Mouse (Mus musculus) frontal cortex, postnatal 25 days (tissue): ENCODE measurements at regions not wholly inside any gene's neighbourhood (a gene's known extent, or its start where the extent isn't known, plus 50 kb on each side); places are given as distances from the start of the nearest gene placed in this dataset.
"Not testable (repeated sequence)": the region's sequence is repeated elsewhere in the genome, so short reads cannot be mapped to it uniquely, and the experiment has no call there.

Source experiments
- DNase-seq, 2 experiments: peaks; one replicate each; pipeline ENCODE4 v3.0.0; 2022; ENCODE audit warnings: low spot score in 2 of 2

GRCm38 (mm10) chr2:3864872-3865271 is 152.6 kb upstream of the Frmd4a start:
- DNase-seq, result no peak

GRCm38 (mm10) chr2:3866736-3867135 is 150.8 kb upstream of the Frmd4a start:
- not testable (repeated sequence) for DNase-seq

DNA sequence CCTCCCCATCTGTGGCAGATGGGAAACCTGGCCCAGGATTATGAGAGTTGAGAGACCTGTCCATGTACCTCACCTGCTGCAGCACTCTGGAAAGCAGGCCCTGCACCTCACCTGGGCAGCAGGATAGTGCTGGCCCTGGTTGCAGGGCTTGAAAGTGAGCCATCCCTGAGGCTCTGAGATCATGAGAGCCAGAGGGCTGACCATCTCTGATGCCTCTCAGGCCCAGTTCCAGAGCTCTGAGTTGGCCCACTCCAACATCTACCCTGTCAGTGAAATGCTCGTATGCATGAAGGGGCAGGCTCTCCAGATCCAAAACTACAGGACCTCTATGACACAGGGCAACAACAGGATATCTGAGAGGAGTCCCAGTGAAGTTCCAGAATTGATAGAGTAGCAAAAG is 147.8 kb upstream of the Frmd4a start:
- DNase-seq, result no peak

GRCm38 (mm10) chr2:3871748-3872147 is 145.8 kb upstream of the Frmd4a start:
- DNase-seq, result no peak

GRCm38 (mm10) chr2:3887000-3887399 is 130.5 kb upstream of the Frmd4a start:
- DNase-seq, result no peak

- DNase-seq, result no peak
Measured at GRCm38 (mm10) chr2:3887845-3888433, 129.6 kb upstream of the Frmd4a start.

DNA sequence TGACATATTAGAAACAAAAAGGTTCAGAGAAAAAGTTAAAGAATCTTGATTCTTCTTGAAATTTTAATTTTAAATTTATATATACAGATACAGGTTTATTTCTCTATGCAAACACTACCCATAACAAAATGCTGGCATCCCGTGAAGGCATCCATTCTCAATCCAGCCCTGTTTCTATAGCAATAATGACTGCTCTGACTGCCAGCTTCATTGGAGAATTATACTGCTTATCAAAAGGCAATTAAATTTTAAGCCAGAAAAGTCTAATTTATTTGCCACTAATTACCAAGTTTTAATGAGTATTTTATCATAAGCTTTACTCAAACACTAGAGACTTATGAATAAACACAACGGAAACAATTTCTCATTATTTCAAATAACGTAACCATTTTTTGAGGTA is 128.1 kb upstream of the Frmd4a start:
- DNase-seq, result no peak

DNA sequence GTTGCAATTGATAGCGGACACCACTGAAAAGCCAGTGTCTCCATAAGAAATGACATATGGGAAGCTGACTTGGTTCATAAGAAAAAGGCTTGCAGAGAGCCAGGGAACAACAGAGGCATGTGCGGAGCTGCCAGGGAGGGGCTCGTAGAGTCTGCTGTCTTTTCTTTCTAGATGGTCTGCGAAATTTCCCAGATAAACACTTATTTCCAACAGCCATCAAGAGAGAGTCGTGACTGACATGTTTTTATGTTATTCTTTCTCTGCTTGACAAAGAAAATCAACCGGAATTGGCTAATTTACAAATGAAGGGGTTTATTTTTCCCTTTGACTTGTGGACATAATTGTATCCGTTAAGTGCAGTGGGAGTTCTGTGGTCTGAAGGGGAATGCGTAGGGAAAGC is 127.1 kb upstream of the Frmd4a start:
- DNase-seq, result no peak

- no peak for DNase-seq
Measured at GRCm38 (mm10) chr2:3907026-3907425, 110.5 kb upstream of the Frmd4a start.

DNA sequence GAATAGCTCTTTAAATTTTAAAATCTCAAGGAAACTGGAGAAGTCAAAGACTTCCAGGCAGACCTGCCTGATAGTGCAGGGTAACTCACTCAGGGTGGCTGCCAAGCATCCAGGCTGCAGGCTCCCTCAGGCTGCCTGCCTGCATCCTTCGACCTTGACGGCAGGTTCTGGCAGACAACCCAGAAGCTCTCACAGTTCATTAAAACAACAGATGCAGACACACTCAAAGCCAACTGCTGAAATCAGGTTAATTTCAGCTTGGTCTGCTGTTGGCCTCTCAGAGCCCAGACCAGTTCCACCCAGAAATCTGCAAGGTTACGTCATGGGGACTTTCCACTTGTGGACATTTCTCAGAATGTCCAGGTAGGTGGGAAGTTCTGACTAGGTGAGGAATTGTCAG is 109.3 kb upstream of the Frmd4a start:
- no peak for DNase-seq

GRCm38 (mm10) chr2:3910086-3910891 is 107.2 kb upstream of the Frmd4a start:
- DNase-seq, result no peak

DNA sequence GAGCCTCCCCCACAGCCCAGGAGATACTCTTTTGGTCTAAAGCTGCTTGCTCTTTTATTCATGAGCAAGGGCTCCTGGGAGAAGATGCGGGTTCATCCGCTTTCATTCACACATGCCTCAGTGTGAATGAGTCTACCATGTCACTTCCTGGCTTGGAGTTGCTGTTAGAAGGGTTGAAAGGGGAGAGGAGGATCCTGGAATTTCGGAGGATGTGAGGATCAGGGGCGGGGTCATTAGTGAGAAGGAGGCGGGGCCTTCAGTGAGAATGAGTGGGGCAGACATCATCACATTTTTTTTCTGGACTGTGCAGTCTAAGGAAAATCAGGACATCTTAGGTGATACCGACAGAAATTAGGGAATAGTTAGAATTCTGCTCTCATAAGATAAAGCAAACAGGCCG is 102.4 kb upstream of the Frmd4a start:
- no peak for DNase-seq

GRCm38 (mm10) chr2:3916365-3916764 is 101.2 kb upstream of the Frmd4a start:
- DNase-seq, result no peak

- DNase-seq, result no peak
Measured at GRCm38 (mm10) chr2:3918156-3918555, 99.4 kb upstream of the Frmd4a start.

GRCm38 (mm10) chr2:3919893-3920292 is 97.6 kb upstream of the Frmd4a start:
- no peak for DNase-seq

- DNase-seq, result not testable (repeated sequence)
Measured at GRCm38 (mm10) chr2:3921084-3921483, 96.4 kb upstream of the Frmd4a start.

GRCm38 (mm10) chr2:3922739-3923138 is 94.8 kb upstream of the Frmd4a start:
- no peak for DNase-seq

DNA sequence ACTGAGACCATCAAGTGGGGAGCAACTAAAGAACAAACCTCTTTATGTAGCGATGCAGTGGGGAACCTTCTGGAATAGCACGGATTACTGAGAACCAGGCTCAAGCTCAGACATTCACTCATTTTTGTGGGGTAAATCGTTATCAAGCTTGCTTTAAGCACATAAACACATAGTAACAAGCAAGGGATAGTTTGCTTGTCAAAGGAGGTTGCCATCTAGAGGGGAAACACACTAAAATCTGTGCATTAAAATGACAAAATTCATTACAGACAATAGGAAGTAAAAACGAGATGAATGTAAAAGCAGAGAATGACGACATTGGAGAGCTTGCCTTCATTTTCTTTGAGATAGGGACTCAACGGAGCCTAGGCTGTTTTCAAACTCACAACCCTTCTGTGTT is 92.8 kb upstream of the Frmd4a start:
- DNase-seq, result no peak

DNA sequence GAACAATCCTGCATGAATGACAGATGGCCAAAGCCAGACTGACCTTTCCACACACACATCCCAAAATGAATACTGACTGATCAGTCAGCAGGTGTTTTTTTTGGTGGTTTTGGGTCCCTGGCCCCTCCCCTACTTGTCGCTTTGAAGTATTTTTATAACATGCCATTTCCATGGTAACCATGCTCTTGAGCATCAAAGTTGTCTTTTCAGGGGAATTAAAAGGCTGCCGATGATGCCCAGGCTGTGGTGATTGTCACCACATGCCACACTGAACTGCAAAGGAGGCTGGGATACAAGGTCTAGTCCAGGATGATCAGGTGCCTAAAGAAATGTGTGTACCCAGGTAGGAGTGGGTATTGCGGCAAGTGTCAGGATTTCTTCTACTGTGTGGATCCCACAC is 92.3 kb upstream of the Frmd4a start:
- no peak for DNase-seq

- DNase-seq, result no peak
Measured at GRCm38 (mm10) chr2:3926129-3926528, 91.4 kb upstream of the Frmd4a start.

- no peak for DNase-seq
Measured at GRCm38 (mm10) chr2:3927141-3927810, 90.2 kb upstream of the Frmd4a start.

- no peak for DNase-seq
Measured at GRCm38 (mm10) chr2:3927853-3928252, 89.7 kb upstream of the Frmd4a start.

- DNase-seq, result no peak
Measured at GRCm38 (mm10) chr2:3930650-3931049, 86.9 kb upstream of the Frmd4a start.
